Mouse (Mus musculus) olfactory bulb, adult 2 months (tissue): Measurements from ENCODE around the gene Gcfc2.

Experiments
- CTCF ChIP-seq: fragments of 200-500 bp; IDR thresholded peaks from 2 replicates; pipeline ENCODE4 v1.5.1; 2012; ENCODE audit warnings: low read depth, mild to moderate bottlenecking, low read length, moderate library complexity; ENCODE audit not compliant: insufficient read depth
- POLR2A ChIP-seq: fragments of 200-500 bp; IDR thresholded peaks from 2 replicates; pipeline ENCODE4 v1.6.1; 2012; ENCODE audit warnings: mild to moderate bottlenecking, low read depth, low read length, moderate library complexity; ENCODE audit not compliant: insufficient read depth

DNA sequence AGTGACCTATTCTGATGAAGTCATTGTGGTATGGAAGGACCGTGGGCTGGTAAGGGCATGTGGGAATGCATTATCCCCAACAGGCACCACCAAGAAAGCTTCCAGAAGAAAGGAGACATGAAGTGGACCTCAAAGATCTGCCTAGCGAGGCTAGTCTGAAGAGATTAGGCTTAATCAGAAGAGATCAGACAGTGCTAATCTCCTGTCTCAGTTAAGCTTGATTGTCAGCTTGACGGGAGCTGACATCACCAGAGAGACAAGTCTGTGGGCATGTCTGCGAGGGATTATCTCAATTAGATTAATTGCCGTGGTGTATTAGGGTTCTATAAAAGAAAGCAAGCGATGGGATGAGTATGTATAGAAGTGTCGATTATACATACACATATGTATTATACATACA, 47.7 kb downstream of the Gcfc2 start:
- TF ChIP-seq POLR2A: no peak
- no peak for TF ChIP-seq CTCF
